In genomic region chr1:79669419-79669974, GRCm38 (mm10) we compare ENCODE assay signal across 15 mouse cellular contexts. TPM values are rescaled to one million over a fixed set of nuclear protein-coding genes. Genes with fewer than 3 reads are reported as not detected.
"Had no signal": no experiment of that assay in that cellular context is flagged by ENCODE, and none has a peak within 500 bp of the region (broad histone marks: within the 10 kb centered on the region; RNA-seq: fewer than 3 reads in every experiment).

No protein-coding gene starts in this region.

- H3K4me3 ChIP-seq: limb, embryonic 12.5 days; liver, embryonic 13.5 days; lung, embryonic 15.5 days; megakaryocyte, embryonic 14.5 days; midbrain, embryonic 15.5 days; neural tube, embryonic 13.5 days had no signal

- ATAC-seq: liver, postnatal 0 days; midbrain, embryonic 15.5 days had no signal

- H3K27ac ChIP-seq: kidney, embryonic 15.5 days; limb, embryonic 12.5 days; liver, embryonic 13.5 days; lung, embryonic 15.5 days; midbrain, embryonic 15.5 days; neural tube, embryonic 13.5 days; stomach, postnatal 0 days had no signal

- DNase-seq: kidney, adult 18-20 months; kidney, postnatal 25 days; liver; liver, embryonic 13.5 days; liver, postnatal 0 days; retina, postnatal 1 day; right cerebral cortex, postnatal 14 days; thymus, postnatal 4 days had no signal

RNA-seq across cellular contexts. Expression of gene Ap1s3, which starts 2.3 kb away (rescaled TPM):
- polyA plus RNA-seq: neural tube, embryonic 13.5 days had no signal
